Mouse (Mus musculus) liver, adult 2 months (tissue): ENCODE measurements at regions not wholly inside any gene's neighbourhood (a gene's known extent, or its start where the extent isn't known, plus 50 kb on each side); places are given as distances from the start of the nearest gene placed in this dataset.

ENCODE experiments used
- DNase-seq: peaks from one replicate; pipeline ENCODE4 v3.0.0-alpha.2; 2011; ENCODE audit warnings: low read depth, low spot score; ENCODE audit errors: extremely low read depth
- H3K27ac ChIP-seq: fragments of 200-500 bp; replicated peaks from 2 replicates; pipeline ENCODE4 v1.5.1; 2012; ENCODE audit warnings: low read depth, mild to moderate bottlenecking, control low read depth, inconsistent platforms, low read length; ENCODE audit not compliant: insufficient read depth
- H3K27me3 ChIP-seq: fragments of 200-500 bp; 2 replicates; pipeline ENCODE4 v1.6.1; 2012; ENCODE audit warnings: mild to moderate bottlenecking, moderate library complexity, low read length, inconsistent platforms; ENCODE audit not compliant: control insufficient read depth, insufficient read depth
- H3K36me3 ChIP-seq: fragments of 200-500 bp; 2 replicates; pipeline ENCODE4 v1.6.1; 2012; ENCODE audit warnings: low read length, inconsistent platforms; ENCODE audit not compliant: control insufficient read depth, insufficient read depth
- H3K4me1 ChIP-seq: fragments of 200-500 bp; 2 replicates; pipeline ENCODE4 v1.6.1; 2011; ENCODE audit warnings: low read length; ENCODE audit not compliant: control insufficient read depth, insufficient read depth
- H3K4me3 ChIP-seq: fragments of 200-500 bp; 2 replicates; pipeline ENCODE4 v1.5.1; 2011; ENCODE audit warnings: low read depth, mild to moderate bottlenecking, control low read depth, low read length, moderate library complexity; ENCODE audit not compliant: insufficient read depth
- H3K79me2 ChIP-seq: fragments of 200-500 bp; 2 replicates; pipeline ENCODE4 v1.6.1; 2012; ENCODE audit warnings: inconsistent platforms, mild to moderate bottlenecking, low read length, moderate library complexity; ENCODE audit not compliant: control insufficient read depth, insufficient read depth
- H3K9ac ChIP-seq: fragments of 200-500 bp; 2 replicates; pipeline ENCODE4 v1.6.1; 2012; ENCODE audit warnings: low read depth, mild to moderate bottlenecking, control low read depth, inconsistent platforms, low read length
- CTCF ChIP-seq: fragments of 200-500 bp; IDR thresholded peaks from 2 replicates; pipeline ENCODE4 v1.5.1; 2011; ENCODE audit warnings: low read depth, low read length, control low read depth
- POLR2A ChIP-seq: fragments of 200-500 bp; IDR thresholded peaks from 2 replicates; pipeline ENCODE4 v1.6.1; 2011; ENCODE audit warnings: low read length, control low read depth; ENCODE audit not compliant: insufficient read depth; ENCODE audit errors: extremely low read depth
- WGBS: fragments of 180-500 bp; shearing (Covaris S2); methylation state at CpG from one replicate; pipeline ENCODE4 v1.1.7; 2018; 5-methylcytosine and 5-hydroxymethylcytosine counted together

DNA sequence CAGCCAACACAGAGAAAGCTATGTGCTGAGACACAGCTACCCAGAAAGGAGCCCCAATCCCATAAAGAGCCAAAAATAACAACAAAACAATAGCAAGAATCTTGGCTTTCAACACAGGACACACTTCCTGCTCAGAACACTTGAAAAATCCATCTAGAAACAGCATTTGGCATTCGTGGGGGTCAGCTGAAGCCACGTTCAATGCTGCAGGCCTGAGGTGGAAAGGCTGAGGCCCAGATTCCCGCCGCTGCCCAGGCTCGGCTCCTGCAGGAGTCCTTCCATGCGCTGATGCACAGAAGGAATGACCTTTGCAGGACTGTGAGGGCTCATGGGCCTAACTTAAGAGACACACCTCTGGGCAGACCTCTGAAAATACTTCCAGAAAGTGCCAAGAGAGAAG lies 76.4 kb upstream of the Ctnnb1 start:
- TF ChIP-seq POLR2A: no peak
- TF ChIP-seq CTCF: no peak
- Histone ChIP-seq H3K4me1 (peaks cover 5% of the 10 kb centered on the region; the same call in 1 of the 2 replicates), H3K27me3 (no peaks in the 10 kb centered on the region), H3K9ac (no peak overlapping the region), H3K27ac (peak overlapping the region; percentile 6; the same call in 1 of the 2 replicates), H3K4me3 (no peak overlapping the region), H3K36me3 (no peaks in the 10 kb centered on the region), H3K79me2 (no peaks in the 10 kb centered on the region)
- no peak for DNase-seq
- WGBS: 80% methylated on average over 6 of the region's 6 CpGs

- H3K9ac ChIP-seq: no peak overlapping the region
- no peaks in the 10 kb centered on the region for H3K27me3 ChIP-seq
- TF ChIP-seq POLR2A (no peak), CTCF (no peak)
- H3K4me1 ChIP-seq: peaks cover 5% of the 10 kb centered on the region; the same call in 1 of the 2 replicates
- WGBS: 22% methylated on average over 8 of the region's 8 CpGs
- no peaks in the 10 kb centered on the region for H3K36me3 ChIP-seq
- DNase-seq: peak; percentile 92
- no peaks in the 10 kb centered on the region for H3K79me2 ChIP-seq
- peak overlapping the region; percentile 6; the same call in 1 of the 2 replicates for H3K27ac ChIP-seq
- H3K4me3 ChIP-seq: no peak overlapping the region
Observed at GRCm38 (mm10) chr9:120853032-120853597, 75.9 kb upstream of the Ctnnb1 start.

DNA sequence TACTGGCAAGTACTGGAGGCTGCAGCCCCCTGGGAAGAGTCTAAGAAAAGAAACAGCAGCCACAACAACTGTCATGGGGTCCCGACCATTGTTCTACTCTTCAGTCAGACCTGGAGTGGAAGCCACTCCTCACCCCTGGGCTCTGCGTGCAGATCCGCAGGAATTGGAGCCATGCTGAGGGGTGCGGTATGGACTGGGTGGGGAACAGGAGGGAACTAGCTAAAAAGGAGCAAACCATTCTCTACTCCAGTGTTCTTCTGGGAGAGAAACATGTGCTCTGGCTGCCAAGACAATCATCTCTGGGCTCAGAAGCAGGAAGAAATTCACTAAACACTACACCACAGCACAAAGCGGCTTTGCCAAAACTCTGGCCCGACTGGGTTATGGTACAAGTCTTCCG lies 74.7 kb upstream of the Ctnnb1 start:
- no peak for TF ChIP-seq POLR2A
- TF ChIP-seq CTCF: no peak
- WGBS: 97% methylated on average over 7 of the region's 7 CpGs
- no peak overlapping the region for H3K27ac ChIP-seq

GRCm38 (mm10) chr9:120855293-120856050 lies 73.5 kb upstream of the Ctnnb1 start:
- no peak overlapping the region for H3K4me3 ChIP-seq
- H3K9ac ChIP-seq: no peak overlapping the region
- H3K27me3 ChIP-seq: no peaks in the 10 kb centered on the region
- peak; percentile 89 for DNase-seq
- H3K79me2 ChIP-seq: no peaks in the 10 kb centered on the region
- 61% methylated on average over 3 of the region's 3 CpGs for WGBS
- no peaks in the 10 kb centered on the region for H3K36me3 ChIP-seq
- peaks cover 5% of the 10 kb centered on the region; the same call in 1 of the 2 replicates for H3K4me1 ChIP-seq
- H3K27ac ChIP-seq: no peak overlapping the region
- TF ChIP-seq CTCF (no peak), POLR2A (no peak)

More for the DNA sequence above, 74.7 kb upstream of the Ctnnb1 start:
- no peaks in the 10 kb centered on the region for H3K27me3 ChIP-seq
- H3K4me1 ChIP-seq: peaks cover 5% of the 10 kb centered on the region; the same call in 1 of the 2 replicates
- H3K36me3 ChIP-seq: no peaks in the 10 kb centered on the region
- DNase-seq: no peak
- H3K9ac ChIP-seq: no peak overlapping the region
- H3K79me2 ChIP-seq: no peaks in the 10 kb centered on the region
- H3K4me3 ChIP-seq: no peak overlapping the region

DNA sequence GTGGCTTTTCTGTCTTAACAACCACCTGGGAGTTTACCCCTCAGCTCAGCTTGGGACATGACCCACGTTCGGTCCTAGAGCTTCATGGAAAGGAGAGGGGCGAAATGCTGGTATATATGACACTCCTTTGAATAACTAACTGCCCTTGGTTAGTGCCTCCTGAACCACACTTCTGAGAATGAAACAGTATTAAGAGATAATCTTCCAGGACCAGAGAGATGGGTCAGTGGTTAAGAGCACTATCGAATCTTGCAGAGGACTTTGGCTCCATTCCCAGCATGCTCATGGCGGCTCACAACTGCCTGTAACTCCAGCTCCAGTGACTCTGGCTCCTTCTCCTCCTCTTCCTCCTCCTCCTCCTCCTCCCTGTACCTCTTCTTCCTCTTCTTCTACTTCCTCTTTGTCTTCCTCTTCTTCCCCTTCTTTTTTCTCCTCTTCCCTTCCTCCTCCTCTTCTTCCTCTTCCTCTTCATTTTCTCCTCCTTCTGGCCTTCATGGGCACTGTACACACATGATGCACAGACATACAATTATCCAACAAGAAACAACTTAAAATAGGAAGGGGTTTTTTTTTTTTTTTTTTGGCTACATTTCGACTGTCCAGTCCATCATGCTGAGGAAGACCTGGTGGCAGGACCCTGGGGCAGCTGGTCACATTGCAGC lies 71.0 kb upstream of the Ctnnb1 start:
- H3K4me1 ChIP-seq: peaks cover 4% of the 10 kb centered on the region; the same call in 1 of the 2 replicates
- WGBS: 83% methylated on average over 6 of the region's 6 CpGs
- no peak overlapping the region for H3K9ac ChIP-seq
- no peak overlapping the region for H3K27ac ChIP-seq
- no peaks in the 10 kb centered on the region for H3K79me2 ChIP-seq
- no peaks in the 10 kb centered on the region for H3K27me3 ChIP-seq
- DNase-seq: no peak
- TF ChIP-seq CTCF (no peak), POLR2A (no peak)
- no peak overlapping the region for H3K4me3 ChIP-seq
- H3K36me3 ChIP-seq: no peaks in the 10 kb centered on the region
